Mouse (Mus musculus) cerebellum, adult 2 months (tissue): ENCODE data around the gene Klhl11. TPM values are rescaled to one million over a fixed set of nuclear protein-coding genes. Genes with fewer than 3 reads are reported as not detected.
A peak's percentile ranks its signal among the peaks of the same experiment; 100 is the strongest.

Experiments used
- DNase-seq, 2 experiments: peaks; one replicate each; pipeline ENCODE4 v3.0.0; 2021
- H3K27ac ChIP-seq: fragments of 200-500 bp; 2 replicates; pipeline ENCODE4 v1.5.1; 2012; ENCODE audit warnings: low read length, control low read depth, inconsistent platforms; ENCODE audit not compliant: insufficient read depth
- H3K27me3 ChIP-seq: fragments of 200-500 bp; 2 replicates; pipeline ENCODE4 v1.6.1; 2012; ENCODE audit warnings: inconsistent platforms, mild to moderate bottlenecking, low read length, moderate library complexity; ENCODE audit not compliant: control insufficient read depth, insufficient read depth
- H3K4me1 ChIP-seq: fragments of 200-500 bp; 2 replicates; pipeline ENCODE4 v1.6.1; 2011; ENCODE audit warnings: low read length; ENCODE audit not compliant: control insufficient read depth, insufficient read depth
- H3K4me3 ChIP-seq: fragments of 200-500 bp; replicated peaks from 2 replicates; pipeline ENCODE3; 2011; ENCODE audit warnings: mild to moderate bottlenecking, low read depth, low read length, control low read depth; ENCODE audit not compliant: insufficient read depth
- CTCF ChIP-seq: fragments of 200-500 bp; IDR thresholded peaks from 2 replicates; pipeline ENCODE4 v1.5.1; 2011; ENCODE audit warnings: low read depth, mild to moderate bottlenecking, control low read depth, low read length, moderate library complexity, borderline replicate concordance; ENCODE audit not compliant: insufficient read depth
- POLR2A ChIP-seq: fragments of 200-500 bp; IDR thresholded peaks from 2 replicates; pipeline ENCODE4 v1.6.1; 2011; ENCODE audit warnings: low read length, control low read depth, borderline replicate concordance; ENCODE audit not compliant: insufficient read depth
- WGBS: fragments of 180-500 bp; shearing (Covaris S2); methylation state at CpG from one replicate; pipeline ENCODE4 v1.1.7; 2018; 5-methylcytosine and 5-hydroxymethylcytosine counted together
- polyA plus RNA-seq: library from polyadenylated mRNA; depleted of rRNA; stranded (reverse); fragments of >200 nt; gene quantifications from 2 replicates; pipeline ENCODE4 v1.2.3, GENCODE M21; 2012; rRNA removed

Klhl11 gene
- 16.1 and 19.1 TPM in 2 replicates for polyA plus RNA-seq

- WGBS: under 1% methylated on average over 83 of the region's 83 CpGs
- peak; percentile 90 to 93 for DNase-seq
- peak; percentile 94 for TF ChIP-seq POLR2A
- TF ChIP-seq CTCF: peak; percentile 82
- Histone ChIP-seq H3K4me3 (peak within 1 kb of the TSS; percentile 71), H3K27ac (peak within 1 kb of the TSS; percentile 54), H3K4me1 (no peaks in the 10 kb centered on the region; the same call in 1 of the 2 replicates), H3K27me3 (no peaks in the 10 kb centered on the region)
Measured at GRCm38 (mm10) chr11:100472197-100472934, at the start of gene Klhl11. Gene Klhl11, minus strand, starts transcription at chr11:100472741.

GRCm38 (mm10) chr11:100520838-100521237, 48.3 kb upstream of the Klhl11 start:
- no peak for DNase-seq
- Histone ChIP-seq H3K4me1 (peaks cover 20% of the 10 kb centered on the region), H3K27ac (no peak overlapping the region), H3K27me3 (no peaks in the 10 kb centered on the region), H3K4me3 (no peak overlapping the region)
- 89% methylated on average over 15 of the region's 15 CpGs for WGBS
- TF ChIP-seq POLR2A (no peak), CTCF (no peak)

GRCm38 (mm10) chr11:100519188-100519587, 46.6 kb upstream of the Klhl11 start:
- WGBS: 88% methylated on average over 7 of the region's 7 CpGs

GRCm38 (mm10) chr11:100518188-100518591, 45.6 kb upstream of the Klhl11 start:
- H3K4me3 ChIP-seq: no peak overlapping the region
- H3K4me1 ChIP-seq: peaks cover 20% of the 10 kb centered on the region
- WGBS: 10% methylated on average over 5 of the region's 5 CpGs
- H3K27me3 ChIP-seq: no peaks in the 10 kb centered on the region
- TF ChIP-seq CTCF (no peak), POLR2A (no peak)
- DNase-seq: peak; percentile 87 to 95
- H3K27ac ChIP-seq: no peak overlapping the region

More at GRCm38 (mm10) chr11:100519188-100519587, 46.6 kb upstream of the Klhl11 start:
- Histone ChIP-seq H3K4me3 (no peak overlapping the region), H3K27ac (no peak overlapping the region), H3K27me3 (no peaks in the 10 kb centered on the region), H3K4me1 (peaks cover 20% of the 10 kb centered on the region)
- TF ChIP-seq POLR2A: no peak
- no peak for TF ChIP-seq CTCF
- DNase-seq: no peak

- H3K4me3 ChIP-seq: no peak overlapping the region
- no peak for DNase-seq
- WGBS: 75% methylated on average over 9 of the region's 9 CpGs
- H3K4me1 ChIP-seq: peaks cover 20% of the 10 kb centered on the region
- H3K27ac ChIP-seq: no peak overlapping the region
- no peaks in the 10 kb centered on the region for H3K27me3 ChIP-seq
- TF ChIP-seq CTCF (no peak), POLR2A (no peak)
Measured at GRCm38 (mm10) chr11:100516291-100516690, 43.8 kb upstream of the Klhl11 start.

DNA sequence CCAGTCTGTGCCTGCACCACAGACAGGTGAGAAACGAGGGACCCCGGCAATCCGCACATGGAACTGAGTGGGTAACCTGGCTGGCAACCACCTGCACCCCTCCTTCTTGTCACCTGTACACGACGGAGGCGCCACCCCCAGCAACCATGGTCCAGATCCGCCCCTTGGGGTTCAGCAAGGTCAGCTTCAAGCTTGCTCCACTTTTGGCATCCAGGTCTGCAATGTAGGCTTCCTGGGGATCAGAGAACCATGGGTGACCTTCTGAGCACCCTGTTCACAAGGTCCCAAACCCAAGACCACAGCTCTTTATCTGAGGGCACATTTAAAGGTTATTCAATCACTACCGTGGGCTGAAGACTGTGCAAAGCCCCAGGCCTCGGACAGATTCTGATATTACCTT, 43.2 kb upstream of the Klhl11 start:
- TF ChIP-seq CTCF: no peak
- no peak for TF ChIP-seq POLR2A
- Histone ChIP-seq H3K27ac (no peak overlapping the region), H3K4me1 (peaks cover 20% of the 10 kb centered on the region), H3K27me3 (no peaks in the 10 kb centered on the region), H3K4me3 (no peak overlapping the region)
- no peak for DNase-seq
- 97% methylated on average over 9 of the region's 9 CpGs for WGBS

GRCm38 (mm10) chr11:100515061-100515460, 42.5 kb upstream of the Klhl11 start:
- Histone ChIP-seq H3K27ac (no peak overlapping the region), H3K4me3 (no peak overlapping the region), H3K4me1 (peaks cover 20% of the 10 kb centered on the region), H3K27me3 (no peaks in the 10 kb centered on the region)
- 95% methylated on average over 9 of the region's 9 CpGs for WGBS
- TF ChIP-seq CTCF: no peak
- no peak for TF ChIP-seq POLR2A
- DNase-seq: no peak

- no peak for DNase-seq
- H3K4me3 ChIP-seq: no peak overlapping the region
- H3K4me1 ChIP-seq: peaks cover 7% of the 10 kb centered on the region
- WGBS: 94% methylated on average over 10 of the region's 10 CpGs
- H3K27ac ChIP-seq: no peak overlapping the region
- H3K27me3 ChIP-seq: no peaks in the 10 kb centered on the region
- TF ChIP-seq POLR2A: no peak
- TF ChIP-seq CTCF: no peak
Measured at GRCm38 (mm10) chr11:100513716-100514115, 41.2 kb upstream of the Klhl11 start.
